Mouse (Mus musculus) urinary bladder, postnatal 25 days (tissue): ENCODE data around the gene Iqschfp.
"Not testable (repeated sequence)": the region's sequence is repeated elsewhere in the genome, so short reads cannot be mapped to it uniquely, and the experiment has no call there.

Experiments used
- DNase-seq: peaks from one replicate; pipeline ENCODE4 v3.0.0; 2022; ENCODE audit warnings: low spot score

Iqschfp gene

GRCm38 (mm10) chr3:68071395-68072386 is 179.7 kb downstream of the Iqschfp start:
- DNase-seq: no peak

- DNase-seq: no peak
Observed at GRCm38 (mm10) chr3:68077406-68077805, 185.4 kb downstream of the Iqschfp start.

- DNase-seq: no peak
Observed at GRCm38 (mm10) chr3:68085024-68085423, 193.0 kb downstream of the Iqschfp start.

- DNase-seq: no peak
Observed at GRCm38 (mm10) chr3:68092108-68092507, 200.1 kb downstream of the Iqschfp start.

GRCm38 (mm10) chr3:68096724-68097431 is 204.8 kb downstream of the Iqschfp start:
- no peak for DNase-seq

GRCm38 (mm10) chr3:68099561-68099960 is 207.5 kb downstream of the Iqschfp start:
- not testable (repeated sequence) for DNase-seq

- no peak for DNase-seq
Observed at GRCm38 (mm10) chr3:68101343-68101742, 209.3 kb downstream of the Iqschfp start.

- no peak for DNase-seq
Observed at GRCm38 (mm10) chr3:68105081-68105685, 213.2 kb downstream of the Iqschfp start.

GRCm38 (mm10) chr3:68121338-68121737 is 229.3 kb downstream of the Iqschfp start:
- DNase-seq: no peak

GRCm38 (mm10) chr3:68126284-68126856 is 234.3 kb downstream of the Iqschfp start:
- DNase-seq: no peak

GRCm38 (mm10) chr3:68130386-68130785 is 238.4 kb downstream of the Iqschfp start:
- DNase-seq: no peak

GRCm38 (mm10) chr3:68138833-68139627 is 247.0 kb downstream of the Iqschfp start:
- DNase-seq: no peak

- no peak for DNase-seq
Observed at GRCm38 (mm10) chr3:68150688-68151087, 258.7 kb downstream of the Iqschfp start.

- no peak for DNase-seq
Observed at GRCm38 (mm10) chr3:68160175-68160574, 268.1 kb downstream of the Iqschfp start.

- DNase-seq: no peak
Observed at GRCm38 (mm10) chr3:68160760-68161159, 268.7 kb downstream of the Iqschfp start.

- no peak for DNase-seq
Observed at GRCm38 (mm10) chr3:68178248-68178647, 286.2 kb downstream of the Iqschfp start.

- no peak for DNase-seq
Observed at GRCm38 (mm10) chr3:68187471-68187870, 295.4 kb downstream of the Iqschfp start.

GRCm38 (mm10) chr3:68189100-68189499 is 297.1 kb downstream of the Iqschfp start:
- DNase-seq: no peak

- no peak for DNase-seq
Observed at GRCm38 (mm10) chr3:68196933-68197332, 304.9 kb downstream of the Iqschfp start.

- DNase-seq: no peak
Observed at GRCm38 (mm10) chr3:68201214-68201613, 309.2 kb downstream of the Iqschfp start.

- no peak for DNase-seq
Observed at GRCm38 (mm10) chr3:68202162-68202902, 310.3 kb downstream of the Iqschfp start.
